Mouse (Mus musculus): Measurements from ENCODE around the gene Rassf5. TPM values are rescaled to one million over a fixed set of nuclear protein-coding genes. Genes with fewer than 3 reads are reported as not detected.

Gene Rassf5
- polyA plus RNA-seq, 1 experiment from 2014 or later: 0.93 TPM

DNA sequence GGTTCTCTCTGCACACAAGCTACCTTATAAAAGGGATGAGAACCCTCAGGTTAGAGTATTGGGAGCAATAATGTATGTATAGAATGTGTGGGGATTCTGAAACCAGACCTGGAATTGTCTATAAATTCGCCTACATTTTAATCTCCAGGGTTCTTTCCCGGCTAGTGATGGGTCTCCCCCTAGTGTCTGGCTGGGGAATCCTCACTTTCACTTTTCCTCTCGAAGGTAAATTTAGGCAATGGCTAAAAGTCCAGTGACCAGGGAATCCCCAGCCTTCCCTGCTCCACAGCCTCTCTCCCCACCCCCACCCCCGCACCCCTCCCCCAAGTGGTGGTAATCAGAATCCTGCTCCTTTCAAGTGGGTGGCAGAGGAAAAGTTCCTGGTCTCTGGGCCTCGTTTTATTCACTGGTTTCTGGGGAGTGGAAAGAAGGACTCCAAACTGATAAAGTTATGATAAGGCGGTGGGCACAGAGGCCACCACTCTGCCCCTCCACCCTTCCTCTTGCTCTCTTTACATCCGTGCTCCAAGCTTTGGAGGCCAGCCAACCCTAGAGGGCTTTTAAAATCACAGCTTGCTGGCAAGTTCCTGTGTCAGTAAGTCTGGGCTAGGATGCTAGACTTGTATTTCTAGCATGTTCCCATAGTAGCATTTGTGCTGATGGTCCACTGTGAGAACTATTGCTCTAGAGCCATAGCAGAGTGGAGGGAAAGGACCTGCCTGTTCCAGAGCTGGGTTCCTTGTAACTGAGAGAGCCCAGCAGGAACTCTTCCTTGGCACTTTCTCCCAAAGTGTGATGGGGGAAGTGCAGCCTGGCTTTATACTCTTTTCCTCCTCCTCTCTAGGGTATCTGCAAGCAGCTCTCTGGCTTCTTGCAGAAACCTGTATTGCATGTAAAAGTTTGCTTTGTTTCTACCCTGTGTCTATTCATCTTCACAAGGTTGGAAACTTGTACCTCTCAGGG is 1.7 kb upstream of the Rassf5 start:
- DNase-seq (ENCODE audit: low spot score): peak; percentile 31
- Histone ChIP-seq H3K27me3 (ENCODE audit: low read depth, poor library complexity, severe bottlenecking) (peaks cover 68% of the 10 kb centered on the region), H3K4me1 (peaks cover 26% of the 10 kb centered on the region)

DNA sequence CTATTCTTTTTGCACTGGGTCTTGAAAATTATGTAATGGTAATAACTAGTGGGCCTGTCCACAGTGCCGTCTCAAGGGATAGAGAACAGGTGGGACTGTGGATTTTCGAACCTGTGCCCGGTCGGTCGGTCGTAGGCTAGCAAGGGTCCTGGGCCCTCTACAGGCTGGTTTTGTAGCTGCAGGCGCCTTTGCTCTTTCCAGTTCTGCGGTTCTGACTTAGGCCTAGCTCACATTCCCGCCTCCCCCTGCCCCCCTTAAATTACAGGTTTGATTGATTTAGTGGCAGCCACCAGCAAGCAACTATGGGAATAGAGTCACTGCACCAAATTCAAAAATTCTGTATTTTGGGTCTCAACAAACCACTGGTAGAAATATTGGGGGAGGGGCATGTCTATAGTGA is 868 bp upstream of the Rassf5 start:
- Histone ChIP-seq H3K4me1 (peaks cover 26% of the 10 kb centered on the region), H3K27ac (replicated peaks) (no peak overlapping the region), H3K27me3 (ENCODE audit: low read depth, poor library complexity, severe bottlenecking) (peaks cover 76% of the 10 kb centered on the region), H3K9me3 (replicated peaks) (no peaks in the 10 kb centered on the region), H3K36me3 (no peaks in the 10 kb centered on the region), H3K4me3 (peak overlapping the region; percentile 76)
- peak; percentile 40 for DNase-seq (ENCODE audit: low spot score)
- 7% methylated on average over 9 of the region's 9 CpGs for WGBS

More for the DNA sequence above, 1.7 kb upstream of the Rassf5 start:
- no peak overlapping the region for H3K27ac ChIP-seq (replicated peaks)
- H3K4me3 ChIP-seq: no peak overlapping the region
- no peaks in the 10 kb centered on the region for H3K9me3 ChIP-seq (replicated peaks)
- WGBS: 19% methylated on average over 7 of the region's 7 CpGs
- H3K36me3 ChIP-seq: no peaks in the 10 kb centered on the region

DNA sequence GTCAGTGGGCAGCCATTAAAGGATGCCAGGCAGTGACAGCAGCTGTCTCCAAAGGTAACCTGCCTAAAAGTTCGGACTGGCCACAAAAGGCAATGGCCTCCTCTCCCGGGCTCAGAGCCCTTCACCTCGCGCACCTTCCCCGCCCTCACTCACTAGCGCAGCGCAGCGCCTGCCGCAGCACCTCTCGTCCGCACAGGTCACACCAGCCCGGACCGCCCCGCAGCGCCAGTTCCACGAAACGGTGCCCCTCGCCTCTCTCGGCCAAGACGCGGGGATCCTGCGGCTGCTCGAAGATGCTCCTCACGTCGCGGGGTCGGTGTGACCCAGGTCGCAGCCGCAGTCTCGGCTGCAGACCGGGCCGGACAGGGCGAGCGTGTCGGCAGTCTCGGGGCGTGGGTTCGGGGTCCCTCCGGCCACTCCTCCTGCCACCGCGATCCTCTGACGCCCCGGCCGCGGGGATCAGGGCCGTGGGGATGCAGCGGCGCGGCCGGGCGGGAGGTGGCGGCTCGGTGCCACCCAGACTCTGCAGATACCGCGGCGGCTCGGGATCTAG is 446 bp downstream of the Rassf5 start:
- peak; percentile 66 for DNase-seq (ENCODE audit: low spot score)
- Histone ChIP-seq H3K27ac (replicated peaks) (peak overlapping the region; percentile 71), H3K4me1 (peaks cover 37% of the 10 kb centered on the region), H3K9me3 (replicated peaks) (no peaks in the 10 kb centered on the region), H3K4me3 (peak overlapping the region; percentile 76), H3K27me3 (ENCODE audit: low read depth, poor library complexity, severe bottlenecking) (peaks cover 88% of the 10 kb centered on the region), H3K36me3 (no peaks in the 10 kb centered on the region)
- 1% methylated on average over 57 of the region's 57 CpGs for WGBS

DNA sequence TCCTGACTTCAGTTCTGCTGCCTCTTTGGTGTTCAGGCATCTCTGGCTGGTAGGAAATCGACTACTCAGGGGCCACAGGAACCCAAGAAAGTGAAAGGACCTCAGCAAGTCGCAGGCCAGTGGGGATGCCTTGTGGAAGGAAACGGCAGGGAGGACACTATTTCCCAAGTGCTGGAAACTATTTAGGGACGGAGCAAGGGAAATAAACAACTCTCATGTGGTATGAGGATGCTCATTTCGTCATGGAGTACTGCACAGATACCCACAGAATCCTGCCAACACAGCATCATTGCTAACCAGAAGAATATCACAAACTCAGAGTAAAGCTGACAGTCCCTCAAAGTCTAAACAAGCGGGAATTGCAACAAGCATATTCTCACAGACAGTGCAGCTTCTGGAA is 2.1 kb downstream of the Rassf5 start:
- Histone ChIP-seq H3K4me1 (peaks cover 38% of the 10 kb centered on the region), H3K4me3 (no peak overlapping the region), H3K36me3 (no peaks in the 10 kb centered on the region), H3K9me3 (replicated peaks) (no peaks in the 10 kb centered on the region), H3K27ac (replicated peaks) (no peak overlapping the region), H3K27me3 (ENCODE audit: low read depth, poor library complexity, severe bottlenecking) (peaks cover 90% of the 10 kb centered on the region)
- 60% methylated on average over 6 of the region's 6 CpGs for WGBS
- DNase-seq (ENCODE audit: low spot score): no peak

DNA sequence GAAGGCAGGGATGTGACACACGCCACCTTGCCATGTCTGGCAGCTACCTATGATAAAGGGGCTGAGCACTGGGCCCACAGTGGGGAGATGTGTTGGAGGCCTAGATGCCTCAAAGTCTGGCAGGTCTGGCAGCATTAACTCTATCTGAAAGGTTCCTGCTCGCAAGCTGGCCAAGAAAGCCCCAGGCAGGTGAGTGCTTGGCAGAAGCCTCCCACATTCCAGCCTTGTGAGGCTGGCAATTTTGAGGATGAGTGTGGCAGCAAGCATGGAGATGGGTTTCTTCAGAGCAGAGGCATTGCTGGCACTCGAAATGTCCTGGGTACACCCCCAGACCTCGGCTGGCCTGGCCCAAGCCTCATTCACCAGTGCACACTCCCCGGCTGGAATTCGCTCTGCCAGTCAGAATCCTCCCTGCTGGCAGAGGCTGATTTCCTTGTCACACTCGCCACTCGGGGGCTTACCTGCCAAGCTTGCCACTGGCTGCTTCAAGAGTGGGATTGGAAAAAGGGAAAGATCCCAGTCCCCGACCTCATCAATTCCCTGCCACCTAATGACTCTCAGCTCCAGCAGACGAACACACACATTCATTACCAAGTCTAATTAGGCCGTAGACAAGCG is 5.4 kb downstream of the Rassf5 start:
- H3K27ac ChIP-seq (replicated peaks): no peak overlapping the region
- no peak for DNase-seq (ENCODE audit: low spot score)
- no peaks in the 10 kb centered on the region for H3K9me3 ChIP-seq (replicated peaks)
- H3K27me3 ChIP-seq (ENCODE audit: low read depth, poor library complexity, severe bottlenecking): peaks cover 62% of the 10 kb centered on the region
- H3K4me1 ChIP-seq: peaks cover 16% of the 10 kb centered on the region
- no peak overlapping the region for H3K4me3 ChIP-seq
- H3K36me3 ChIP-seq: no peaks in the 10 kb centered on the region
- WGBS: 68% methylated on average over 12 of the region's 12 CpGs

DNA sequence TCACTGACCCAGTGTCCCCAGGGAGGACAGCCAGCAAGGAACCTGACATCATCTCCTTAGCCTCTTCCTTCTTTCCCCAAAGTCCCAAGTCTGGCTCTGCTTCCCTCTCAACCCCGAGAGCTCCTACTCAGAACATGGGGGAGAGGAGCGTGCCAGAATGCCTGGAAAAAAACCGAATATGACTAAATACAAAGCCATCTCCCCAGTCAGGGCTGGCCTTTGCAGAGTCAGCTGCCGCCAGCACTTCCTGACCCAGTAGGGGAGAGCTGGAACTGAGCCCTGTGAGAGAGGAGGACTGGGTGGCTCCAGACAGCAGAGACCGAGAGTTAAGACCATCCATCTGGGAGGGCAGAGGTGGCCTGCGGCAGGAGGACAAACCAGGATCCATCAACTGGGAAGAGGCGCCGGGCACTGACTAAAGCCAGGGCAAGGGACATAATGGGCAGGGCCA is 6.1 kb downstream of the Rassf5 start:
- peaks cover 12% of the 10 kb centered on the region for H3K4me1 ChIP-seq
- no peaks in the 10 kb centered on the region for H3K36me3 ChIP-seq
- no peak for DNase-seq (ENCODE audit: low spot score)
- H3K9me3 ChIP-seq (replicated peaks): no peaks in the 10 kb centered on the region
- H3K27me3 ChIP-seq (ENCODE audit: low read depth, poor library complexity, severe bottlenecking): peaks cover 54% of the 10 kb centered on the region
- WGBS: 77% methylated on average over 8 of the region's 8 CpGs
- no peak overlapping the region for H3K4me3 ChIP-seq
- H3K27ac ChIP-seq (replicated peaks): no peak overlapping the region; the same call in 1 of the 2 replicates

GRCm38 (mm10) chr1:131236077-131236476 is 9.0 kb downstream of the Rassf5 start:
- Histone ChIP-seq H3K4me3 (no peak overlapping the region), H3K9me3 (replicated peaks) (no peaks in the 10 kb centered on the region), H3K27me3 (ENCODE audit: low read depth, poor library complexity, severe bottlenecking) (peaks cover 32% of the 10 kb centered on the region), H3K4me1 (peaks cover 17% of the 10 kb centered on the region), H3K27ac (replicated peaks) (no peak overlapping the region), H3K36me3 (no peaks in the 10 kb centered on the region)
- no peak for DNase-seq (ENCODE audit: low spot score)
- WGBS: 68% methylated on average over 7 of the region's 7 CpGs

GRCm38 (mm10) chr1:131233527-131233926 is 11.5 kb downstream of the Rassf5 start:
- no peaks in the 10 kb centered on the region for H3K36me3 ChIP-seq
- H3K9me3 ChIP-seq (replicated peaks): no peaks in the 10 kb centered on the region
- 0 out of 2 replicates have a peak, but pooled peaks cover 5% of the 10 kb centered on the region for H3K4me1 ChIP-seq
- 61% methylated on average over 12 of the region's 12 CpGs for WGBS
- no peak for DNase-seq (ENCODE audit: low spot score)
- H3K4me3 ChIP-seq: no peak overlapping the region
- H3K27ac ChIP-seq (replicated peaks): no peak overlapping the region; the same call in 1 of the 2 replicates
- H3K27me3 ChIP-seq (ENCODE audit: low read depth, poor library complexity, severe bottlenecking): peaks cover 7% of the 10 kb centered on the region

- Histone ChIP-seq H3K9me3 (replicated peaks) (no peaks in the 10 kb centered on the region), H3K4me1 (peaks cover 11% of the 10 kb centered on the region), H3K27ac (replicated peaks) (no peak overlapping the region), H3K4me3 (no peak overlapping the region), H3K36me3 (no peaks in the 10 kb centered on the region), H3K27me3 (ENCODE audit: low read depth, poor library complexity, severe bottlenecking) (peaks cover 7% of the 10 kb centered on the region; the same call in 1 of the 2 replicates)
- DNase-seq (ENCODE audit: low spot score): no peak
- 94% methylated on average over 5 of the region's 5 CpGs for WGBS
Measured at GRCm38 (mm10) chr1:131228659-131229058, 16.4 kb downstream of the Rassf5 start.

DNA sequence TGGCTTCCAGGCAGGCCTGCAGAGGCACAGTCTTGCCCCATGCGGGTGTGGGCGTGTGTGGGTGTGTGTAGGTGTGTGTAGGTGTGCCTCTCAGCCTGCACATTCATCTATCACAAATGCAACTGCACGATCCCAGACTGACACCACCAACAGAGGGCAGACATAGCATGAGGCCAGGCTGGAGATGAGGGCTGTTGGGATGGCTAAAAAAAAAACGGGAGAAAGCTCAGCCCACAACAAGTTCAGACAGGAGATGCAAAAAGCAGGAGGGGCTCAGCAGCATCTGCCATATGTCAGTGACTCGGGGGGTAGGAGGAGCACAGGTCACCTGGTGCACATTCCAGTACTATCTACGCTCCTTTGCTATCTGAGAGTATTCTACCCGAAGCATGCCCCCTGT is 16.8 kb downstream of the Rassf5 start:
- H3K9me3 ChIP-seq (replicated peaks): no peaks in the 10 kb centered on the region
- DNase-seq (ENCODE audit: low spot score): no peak
- H3K27ac ChIP-seq (replicated peaks): no peak overlapping the region
- H3K4me1 ChIP-seq: peaks cover 8% of the 10 kb centered on the region
- 71% methylated on average over 7 of the region's 7 CpGs for WGBS
- no peak overlapping the region for H3K4me3 ChIP-seq
- peaks cover 5% of the 10 kb centered on the region; the same call in 1 of the 2 replicates for H3K27me3 ChIP-seq (ENCODE audit: low read depth, poor library complexity, severe bottlenecking)
- H3K36me3 ChIP-seq: no peaks in the 10 kb centered on the region

GRCm38 (mm10) chr1:131224848-131225471 is 20.1 kb downstream of the Rassf5 start:
- H3K27me3 ChIP-seq (ENCODE audit: low read depth, poor library complexity, severe bottlenecking): no peaks in the 10 kb centered on the region
- peaks cover 6% of the 10 kb centered on the region for H3K4me1 ChIP-seq
- H3K27ac ChIP-seq (replicated peaks): no peak overlapping the region
- no peaks in the 10 kb centered on the region for H3K36me3 ChIP-seq
- no peak overlapping the region for H3K4me3 ChIP-seq
- WGBS: 60% methylated on average over 12 of the region's 12 CpGs
- no peak for DNase-seq (ENCODE audit: low spot score)
- H3K9me3 ChIP-seq (replicated peaks): no peaks in the 10 kb centered on the region

DNA sequence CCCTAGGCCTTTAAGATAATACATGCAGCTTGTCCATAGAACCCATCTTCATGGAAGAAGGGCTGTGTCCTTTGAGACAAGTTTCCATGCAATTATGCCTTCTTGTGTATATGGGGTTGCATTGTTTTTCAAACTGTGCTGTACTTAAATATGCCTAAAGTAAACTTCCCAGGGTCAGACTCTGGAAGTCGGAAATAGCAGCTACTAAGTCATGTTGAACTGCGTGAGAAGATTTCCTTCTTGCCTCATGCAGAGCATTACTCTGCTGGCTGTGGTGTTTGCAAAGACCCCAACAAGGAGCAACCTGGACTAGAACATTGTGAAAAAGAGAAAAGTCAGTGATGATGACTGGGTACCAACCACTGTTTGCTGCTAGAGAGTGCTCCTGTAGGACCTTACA is 21.7 kb downstream of the Rassf5 start:
- H3K4me1 ChIP-seq: peaks cover 6% of the 10 kb centered on the region
- no peaks in the 10 kb centered on the region for H3K36me3 ChIP-seq
- 91% methylated on average over 2 of the region's 2 CpGs for WGBS
- H3K27me3 ChIP-seq (ENCODE audit: low read depth, poor library complexity, severe bottlenecking): no peaks in the 10 kb centered on the region
- no peak overlapping the region for H3K4me3 ChIP-seq
- no peak for DNase-seq (ENCODE audit: low spot score)
- H3K9me3 ChIP-seq (replicated peaks): no peaks in the 10 kb centered on the region
- no peak overlapping the region for H3K27ac ChIP-seq (replicated peaks)
